Mouse (Mus musculus) kidney, postnatal 0 days (tissue): Measurements from ENCODE around the gene Notch2. TPM values are rescaled to one million over a fixed set of nuclear protein-coding genes. Genes with fewer than 3 reads are reported as not detected.

Source experiments
- ATAC-seq: fragments of 200-750 bp; cut with Nextera tagmentation; replicated peaks from 2 replicates; pipeline ENCODE4 v1.8.0; 2017; ENCODE audit warnings: low read depth, moderate number of reproducible peaks, moderate TSS enrichment, moderate library complexity; ENCODE audit not compliant: low FRiP score
- DNase-seq: peaks from one replicate; pipeline ENCODE4 v3.0.0-alpha.2; 2016; ENCODE audit warnings: low spot score
- H3K27ac ChIP-seq: fragments of 300-500 bp; sonication (generic); 2 replicates; pipeline ENCODE4 v1.5.1; 2014; ENCODE audit warnings: mild to moderate bottlenecking
- H3K27me3 ChIP-seq: fragments of 300-500 bp; sonication (generic); 2 replicates; pipeline ENCODE4 v1.6.1; 2014; ENCODE audit warnings: low read length, mixed read lengths; ENCODE audit not compliant: insufficient read depth
- H3K36me3 ChIP-seq: fragments of 300-500 bp; sonication (generic); 2 replicates; pipeline ENCODE4 v1.6.1; 2014; ENCODE audit warnings: low read length, mixed read lengths; ENCODE audit not compliant: insufficient read depth
- H3K4me1 ChIP-seq: fragments of 300-500 bp; sonication (generic); replicated peaks from 2 replicates; pipeline ENCODE4 v1.6.1; 2014; ENCODE audit warnings: antibody characterized with exemption, low read length, mixed read lengths; ENCODE audit not compliant: insufficient read depth
- H3K4me2 ChIP-seq: fragments of 300-500 bp; sonication (generic); 2 replicates; pipeline ENCODE4 v1.6.1; 2014; ENCODE audit warnings: mild to moderate bottlenecking, low read length, moderate library complexity, mixed read lengths
- H3K4me3 ChIP-seq: fragments of 300-500 bp; sonication (generic); replicated peaks from 2 replicates; pipeline ENCODE4 v1.5.1; 2014; ENCODE audit warnings: low read depth, low read length
- H3K9ac ChIP-seq: fragments of 300-500 bp; sonication (generic); 2 replicates; pipeline ENCODE4 v1.6.1; 2014; ENCODE audit warnings: low read depth, low read length
- H3K9me3 ChIP-seq: fragments of 300-500 bp; sonication (generic); replicated peaks from 2 replicates; pipeline ENCODE4 v1.6.1; 2016; ENCODE audit warnings: low read length, inconsistent platforms, mixed read lengths
- CTCF ChIP-seq: IDR thresholded peaks from 2 replicates; pipeline ENCODE4 v1.5.1; 2016; ENCODE audit warnings: antibody characterized with exemption, low read depth, mild to moderate bottlenecking, moderate library complexity
- WGBS: fragments of 180-500 bp; shearing (Covaris S2); extraction: QIAGEN DNeasy Blood & Tissue Kit; methylation state at CpG from one replicate; pipeline ENCODE4 v1.1.7; 2014; 5-methylcytosine and 5-hydroxymethylcytosine counted together
- polyA plus RNA-seq: library from polyadenylated mRNA; unstranded; fragments of >200 nt; fragmentation: Nextera tagmentation; extraction: Ambion mirVana; gene quantifications from 2 replicates; pipeline ENCODE4 v1.2.1, GENCODE M21; 2015

Notch2 gene
- polyA plus RNA-seq, 1 experiment from 2014 or later = 25.2 TPM

DNA sequence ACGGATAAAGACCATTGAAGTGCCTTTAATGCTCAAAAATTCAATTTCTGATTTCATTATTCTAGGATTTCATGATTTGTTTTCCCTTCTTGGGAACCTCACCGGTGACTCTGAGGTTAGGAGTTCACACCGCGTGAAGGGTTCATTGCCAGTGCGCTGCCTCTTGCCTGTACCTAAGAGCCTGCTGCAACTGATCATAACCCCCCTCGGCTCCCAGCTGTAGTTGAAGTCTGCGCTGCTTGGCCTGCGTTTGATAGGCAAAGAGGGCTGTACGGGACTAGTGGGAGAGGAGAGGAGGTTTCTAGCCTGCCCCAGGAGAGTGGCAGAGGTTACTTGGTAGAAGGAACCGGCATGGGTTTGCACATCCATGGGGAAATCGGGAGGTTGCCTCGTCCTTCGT is 71.5 kb downstream of the Notch2 start:
- ATAC-seq (no peak), DNase-seq (no peak)
- no peak overlapping the region for H3K4me2 ChIP-seq
- WGBS = 57% methylated on average over 13 of the region's 13 CpGs
- H3K4me1 ChIP-seq = peaks cover 4% of the 10 kb centered on the region
- peaks cover 11% of the 10 kb centered on the region; the same call in 1 of the 2 replicates for H3K36me3 ChIP-seq
- no peaks in the 10 kb centered on the region for H3K9me3 ChIP-seq
- no peak overlapping the region for H3K4me3 ChIP-seq
- TF ChIP-seq CTCF = no peak
- no peaks in the 10 kb centered on the region for H3K27me3 ChIP-seq
- no peak overlapping the region for H3K9ac ChIP-seq
- H3K27ac ChIP-seq = peak overlapping the region; percentile 63; the same call in 1 of the 2 replicates

GRCm38 (mm10) chr3:98085812-98086268 is 72.5 kb downstream of the Notch2 start:
- H3K4me2 ChIP-seq = no peak overlapping the region
- peak; percentile 53 for ATAC-seq
- no peak overlapping the region for H3K4me3 ChIP-seq
- no peak for TF ChIP-seq CTCF
- DNase-seq = peak; percentile 70
- H3K27me3 ChIP-seq = no peaks in the 10 kb centered on the region
- peaks cover 6% of the 10 kb centered on the region for H3K4me1 ChIP-seq
- H3K36me3 ChIP-seq = peaks cover 11% of the 10 kb centered on the region; the same call in 1 of the 2 replicates
- no peak overlapping the region for H3K9ac ChIP-seq
- H3K27ac ChIP-seq = peak overlapping the region; percentile 63
- WGBS = 29% methylated on average over 5 of the region's 5 CpGs
- H3K9me3 ChIP-seq = no peaks in the 10 kb centered on the region

GRCm38 (mm10) chr3:98086441-98086840 is 73.1 kb downstream of the Notch2 start:
- no peak for ATAC-seq
- Histone ChIP-seq H3K4me3 (no peak overlapping the region), H3K4me1 (peaks cover 6% of the 10 kb centered on the region), H3K36me3 (peaks cover 11% of the 10 kb centered on the region; the same call in 1 of the 2 replicates), H3K4me2 (no peak overlapping the region), H3K27me3 (no peaks in the 10 kb centered on the region), H3K9ac (no peak overlapping the region), H3K27ac (peak overlapping the region; percentile 63), H3K9me3 (no peaks in the 10 kb centered on the region)
- DNase-seq = no peak
- no peak for TF ChIP-seq CTCF
- 54% methylated on average over 4 of the region's 4 CpGs for WGBS

GRCm38 (mm10) chr3:98086860-98087259 is 73.5 kb downstream of the Notch2 start:
- peaks cover 8% of the 10 kb centered on the region; the same call in 1 of the 2 replicates for H3K36me3 ChIP-seq
- TF ChIP-seq CTCF = no peak
- no peaks in the 10 kb centered on the region for H3K27me3 ChIP-seq
- H3K4me3 ChIP-seq = no peak overlapping the region
- 0 out of 2 replicates have a peak overlapping the region, but pooled peaks have one; percentile 63 for H3K27ac ChIP-seq
- H3K4me1 ChIP-seq = peaks cover 6% of the 10 kb centered on the region
- H3K9ac ChIP-seq = no peak overlapping the region
- no peak overlapping the region for H3K4me2 ChIP-seq
- DNase-seq = no peak
- no peaks in the 10 kb centered on the region for H3K9me3 ChIP-seq
- ATAC-seq = no peak
- WGBS = 57% methylated on average over 5 of the region's 5 CpGs

DNA sequence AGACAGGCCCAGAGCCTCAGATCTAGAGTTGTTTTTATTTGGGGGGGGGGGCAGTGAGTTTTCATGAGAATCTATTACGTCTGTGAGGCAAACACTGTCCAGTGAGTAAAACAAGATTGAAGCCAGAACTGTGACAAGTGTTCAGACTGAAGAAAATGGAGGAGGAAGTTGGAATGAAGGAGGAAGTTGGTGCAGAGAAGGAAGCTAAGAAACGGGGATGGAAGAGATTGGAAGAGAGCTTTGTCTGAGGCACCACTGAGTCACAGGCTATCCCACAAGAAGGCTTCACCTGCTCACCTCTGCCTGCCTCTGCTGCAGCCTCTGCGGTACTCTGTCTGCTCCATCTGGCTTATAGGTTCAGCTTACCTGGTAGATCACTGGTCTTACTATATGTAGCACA is 74.2 kb downstream of the Notch2 start:
- Histone ChIP-seq H3K4me3 (no peak overlapping the region), H3K9me3 (no peaks in the 10 kb centered on the region), H3K9ac (no peak overlapping the region), H3K4me1 (peaks cover 6% of the 10 kb centered on the region), H3K4me2 (no peak overlapping the region), H3K27me3 (no peaks in the 10 kb centered on the region), H3K27ac (no peak overlapping the region), H3K36me3 (peaks cover 4% of the 10 kb centered on the region; the same call in 1 of the 2 replicates)
- no peak for DNase-seq
- ATAC-seq = no peak
- no peak for TF ChIP-seq CTCF
- 88% methylated on average over 3 of the region's 3 CpGs for WGBS

DNA sequence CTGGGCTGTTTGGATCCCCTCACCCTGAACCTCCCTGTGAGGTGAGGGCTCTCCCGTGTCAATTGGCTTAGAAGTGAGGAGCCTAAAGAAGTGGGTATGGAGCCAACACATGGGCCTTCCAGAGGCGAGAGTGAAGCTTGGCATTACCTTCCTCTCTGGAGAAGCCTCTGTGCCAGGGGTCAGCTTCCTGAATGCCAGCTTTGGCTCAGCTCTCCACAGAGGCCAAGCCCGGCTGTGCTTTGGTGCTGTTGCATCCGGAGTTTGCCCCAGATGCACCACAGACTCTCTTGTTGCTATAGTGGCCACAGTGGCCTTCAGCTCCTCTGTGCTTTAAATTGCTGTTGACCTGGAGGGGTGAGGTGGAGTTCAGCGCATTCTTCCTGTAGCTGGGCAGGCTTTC is 76.4 kb downstream of the Notch2 start:
- no peak for ATAC-seq
- TF ChIP-seq CTCF = no peak
- peak overlapping the region; percentile 57 for H3K27ac ChIP-seq

DNA sequence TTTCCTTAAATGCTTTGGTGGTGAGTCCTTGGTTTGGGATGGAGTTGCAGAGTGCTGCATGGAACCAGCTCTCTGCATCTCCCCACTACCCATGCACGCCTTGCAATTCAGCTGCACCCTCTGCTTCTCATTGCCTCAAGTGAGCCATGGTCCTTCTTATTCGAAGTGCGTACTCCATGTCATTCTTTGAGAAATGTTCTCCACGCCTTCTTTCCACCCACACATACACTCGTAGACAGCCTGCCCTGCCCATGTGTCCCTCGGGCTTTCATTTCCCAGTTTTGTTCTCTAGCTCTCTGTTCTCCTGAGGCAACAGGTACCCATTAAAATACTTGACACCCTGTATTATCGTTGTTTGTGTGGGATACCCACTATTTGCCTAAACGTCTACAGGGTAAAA is 76.8 kb downstream of the Notch2 start:
- Histone ChIP-seq H3K27ac (peak overlapping the region; percentile 57; the same call in 1 of the 2 replicates), H3K27me3 (no peaks in the 10 kb centered on the region), H3K4me3 (no peak overlapping the region), H3K4me2 (no peak overlapping the region), H3K9me3 (no peaks in the 10 kb centered on the region), H3K36me3 (0 out of 2 replicates have a peak, but pooled peaks cover 7% of the 10 kb centered on the region), H3K4me1 (peaks cover 6% of the 10 kb centered on the region), H3K9ac (no peak overlapping the region)
- DNase-seq (no peak), ATAC-seq (no peak)
- TF ChIP-seq CTCF = no peak
- WGBS = 77% methylated on average over 8 of the region's 8 CpGs

More for the DNA sequence above, 76.4 kb downstream of the Notch2 start:
- peaks cover 6% of the 10 kb centered on the region for H3K4me1 ChIP-seq
- no peaks in the 10 kb centered on the region for H3K27me3 ChIP-seq
- no peak overlapping the region for H3K9ac ChIP-seq
- WGBS = 71% methylated on average over 5 of the region's 5 CpGs
- H3K4me3 ChIP-seq = no peak overlapping the region
- no peak overlapping the region for H3K4me2 ChIP-seq
- H3K9me3 ChIP-seq = no peaks in the 10 kb centered on the region
- DNase-seq = no peak
- 0 out of 2 replicates have a peak, but pooled peaks cover 7% of the 10 kb centered on the region for H3K36me3 ChIP-seq
